Mouse (Mus musculus) layer of hippocampus, postnatal 14 days (tissue): ENCODE measurements around the gene Isoc2b. TPM values are rescaled to one million over a fixed set of nuclear protein-coding genes. Genes with fewer than 3 reads are reported as not detected.

Experiments
- total RNA-seq, 2 experiments: library from RNA; stranded (reverse); gene quantifications; 2 replicates each; pipeline ENCODE4 v1.2.3; 2021

Gene Isoc2b
- total RNA-seq, 2 experiments from 2014 or later = 3.2 to 5.5 TPM

Other genes starting within 250 kb of the Isoc2b start
- gene Tmem86b, start 238.8 kb downstream of the Isoc2b start, total RNA-seq = 10 to 100 TPM; 15.0 to 18.4 TPM
- 100 to 1,000 TPM; 140 TPM for gene Ppp6r1, start 211.2 kb downstream of the Isoc2b start, total RNA-seq
- gene Hspbp1, start 185.2 kb downstream of the Isoc2b start, total RNA-seq = 10 to 100 TPM; 89.0 to 94.8 TPM
- gene Brsk1, start 179.7 kb downstream of the Isoc2b start, total RNA-seq = 100 to 1,000 TPM; 306 to 327 TPM
- not detected for gene Tmem150b, start 145.0 kb downstream of the Isoc2b start, total RNA-seq
- 10 to 100 TPM; 38.9 to 44.2 TPM for gene Kmt5c, start 130.1 kb downstream of the Isoc2b start, total RNA-seq
- gene Cox6b2, start 117.2 kb downstream of the Isoc2b start, total RNA-seq = 1 to 10 TPM; 4.7 to 8.6 TPM
- not detected for gene Fam71e2, start 99.0 kb downstream of the Isoc2b start, total RNA-seq
- under 1 TPM; 0.21 to 0.38 TPM for gene Il11, start 87.4 kb downstream of the Isoc2b start, total RNA-seq
- not detected for gene Tmem190, start 87.3 kb downstream of the Isoc2b start, total RNA-seq
- 1 to 10 TPM; 2.4 to 2.6 TPM for gene Tmem238, start 80.6 kb downstream of the Isoc2b start, total RNA-seq
- 100 to 1,000 TPM; 498 to 526 TPM for gene Rpl28, start 77.4 kb downstream of the Isoc2b start, total RNA-seq
- gene Ube2s, start 57.7 kb downstream of the Isoc2b start, total RNA-seq = 100 to 1,000 TPM; 103 to 123 TPM
- 100 to 1,000 TPM; 134 to 137 TPM for gene Shisa7, start 25.6 kb downstream of the Isoc2b start, total RNA-seq
- gene Isoc2a, start 6.9 kb upstream of the Isoc2b start, total RNA-seq = 1 to 10 TPM; 8.9 to 9.8 TPM
- gene Gm36210, start 36.3 kb upstream of the Isoc2b start, total RNA-seq = under 1 TPM; 0.41 to 0.44 TPM
- 10 to 100 TPM; 11.5 to 14.6 TPM for gene Zfp628, start 45.0 kb upstream of the Isoc2b start, total RNA-seq
- gene Nat14, start 51.8 kb upstream of the Isoc2b start, total RNA-seq = 10 to 100 TPM; 67.8 to 76.2 TPM
- gene Ssc5d, start 55.5 kb upstream of the Isoc2b start, total RNA-seq = 1 to 10 TPM; 2.7 to 2.8 TPM
- not detected for gene Sbk2, start 94.1 kb upstream of the Isoc2b start, total RNA-seq
- under 1 TPM; 0.44 to 0.67 TPM for gene Sbk3, start 100.9 kb upstream of the Isoc2b start, total RNA-seq
- 10 to 100 TPM; 36.9 to 39.0 TPM for gene Zfp579, start 125.9 kb upstream of the Isoc2b start, total RNA-seq
- gene Zfp524, start 144.2 kb upstream of the Isoc2b start, total RNA-seq = 1 to 10 TPM; 5.7 to 6.4 TPM
- gene Fiz1, start 144.4 kb upstream of the Isoc2b start, total RNA-seq = 10 to 100 TPM; 21.4 to 27.7 TPM
- gene Gm44973, start 145.2 kb upstream of the Isoc2b start, total RNA-seq = not detected
- gene Zfp865, start 150.1 kb upstream of the Isoc2b start, total RNA-seq = 10 to 100 TPM; 34.6 to 35.8 TPM
- 10 to 100 TPM; 65.6 to 67.2 TPM for gene Ccdc106, start 150.3 kb upstream of the Isoc2b start, total RNA-seq
- not detected for gene 4632433K11Rik, start 163.9 kb upstream of the Isoc2b start, total RNA-seq
- 1 to 10 TPM; 5.3 to 7.0 TPM for gene Zfp784, start 168.2 kb upstream of the Isoc2b start, total RNA-seq
- gene Zfp580, start 181.3 kb upstream of the Isoc2b start, total RNA-seq = 10 to 100 TPM; 57.8 to 63.2 TPM
- gene U2af2, start 191.9 kb upstream of the Isoc2b start, total RNA-seq = 100 to 1,000 TPM; 163 to 176 TPM
- gene Epn1, start 210.0 kb upstream of the Isoc2b start, total RNA-seq = 100 to 1,000 TPM; 479 to 480 TPM
- gene Rfpl4, start 246.7 kb upstream of the Isoc2b start, total RNA-seq = not detected